Mouse (Mus musculus) megakaryocyte, embryonic 14.5 days (primary cell): ENCODE data around the gene Gm2974.
"Not testable (repeated sequence)": the region's sequence is repeated elsewhere in the genome, so short reads cannot be mapped to it uniquely, and the experiment has no call there.

Experiments used
- FLI1 ChIP-seq: IDR thresholded peaks from 2 replicates; pipeline ENCODE4 v1.6.1; 2012; ENCODE audit warnings: low read length, inconsistent platforms, mixed read lengths
- GATA1 ChIP-seq: IDR thresholded peaks from 3 replicates; pipeline ENCODE4 v1.6.1; 2012; ENCODE audit warnings: mixed read lengths, low read length, inconsistent platforms, borderline replicate concordance

DNA sequence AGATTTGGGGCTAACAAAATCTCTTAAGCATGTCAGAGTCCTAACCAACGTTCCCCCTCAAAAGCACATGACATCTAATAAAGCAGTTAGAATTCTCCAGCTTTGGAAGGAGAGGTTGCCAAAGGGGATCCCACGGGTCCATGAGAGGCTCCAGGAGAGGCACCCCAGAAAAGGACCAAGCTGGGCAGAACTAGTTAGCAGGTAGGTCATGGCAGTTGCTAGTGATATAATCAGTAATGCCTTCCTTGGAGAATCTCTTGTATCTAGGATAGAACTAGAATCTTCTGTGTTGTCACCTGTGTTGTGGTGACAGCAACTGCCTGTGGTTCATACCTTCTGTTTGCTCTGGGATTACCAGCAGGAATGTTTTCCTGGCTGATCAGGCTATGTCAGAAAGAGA is 17.6 kb upstream of the Gm2974 start, which contains the start of gene Gm3127:
- TF ChIP-seq FLI1, GATA1: not testable (repeated sequence)
